Mouse (Mus musculus) right cerebral cortex, postnatal 4 days (tissue): ENCODE measurements around the gene 1700020D05Rik.
A peak's percentile ranks its signal among the peaks of the same experiment; 100 is the strongest.

Experiments used
- DNase-seq: peaks from one replicate; pipeline ENCODE4 v3.0.0-alpha.2; 2022

1700020D05Rik gene

GRCm38 (mm10) chr19:5474281-5475068 lies 29.1 kb downstream of the 1700020D05Rik start:
- peak; percentile 67 for DNase-seq

DNA sequence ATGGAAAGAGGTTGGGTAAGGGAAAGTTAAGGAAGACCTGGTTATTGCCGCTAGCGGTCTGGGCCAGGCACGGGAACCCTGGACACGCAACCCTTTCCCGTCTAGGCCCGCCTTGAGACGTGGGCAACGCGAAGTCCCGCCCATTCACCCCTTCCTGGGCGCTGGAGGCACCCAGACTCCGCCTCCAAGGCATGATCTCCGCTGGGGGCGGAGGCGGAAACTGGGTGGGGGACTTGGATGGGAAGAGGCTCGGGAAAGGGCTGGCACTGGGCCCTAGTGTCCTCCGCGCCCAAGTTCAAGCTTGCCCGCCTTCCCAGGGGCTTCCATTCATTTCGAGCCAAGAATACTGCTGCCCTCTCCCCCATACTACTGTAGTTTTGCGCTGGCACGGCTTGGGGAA lies 29.9 kb downstream of the 1700020D05Rik start, which contains the start of gene Efemp2:
Efemp2 (plus strand) TSS at position 235 of the 400 bp plus-strand sequence.
- DNase-seq, result peak; percentile 66

DNA sequence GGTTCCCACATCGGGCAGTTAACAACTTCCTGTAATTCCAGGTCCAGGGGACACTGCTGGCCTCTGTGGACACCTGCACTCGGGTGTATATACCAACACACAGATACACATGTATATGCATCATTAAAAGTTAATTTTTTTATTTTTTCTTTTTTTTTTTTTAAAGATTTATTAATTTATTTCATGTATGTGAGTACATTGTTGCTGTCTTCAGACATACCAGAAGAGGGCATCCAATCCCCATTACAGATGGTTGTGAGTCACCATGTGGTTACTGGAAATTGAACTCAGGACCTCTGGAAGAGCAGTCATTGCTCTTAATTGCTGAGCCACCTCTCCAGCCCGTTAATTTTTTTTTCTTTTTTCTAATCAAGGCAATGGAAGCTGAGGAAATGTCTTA lies 30.7 kb downstream of the 1700020D05Rik start:
- DNase-seq, result no peak

DNA sequence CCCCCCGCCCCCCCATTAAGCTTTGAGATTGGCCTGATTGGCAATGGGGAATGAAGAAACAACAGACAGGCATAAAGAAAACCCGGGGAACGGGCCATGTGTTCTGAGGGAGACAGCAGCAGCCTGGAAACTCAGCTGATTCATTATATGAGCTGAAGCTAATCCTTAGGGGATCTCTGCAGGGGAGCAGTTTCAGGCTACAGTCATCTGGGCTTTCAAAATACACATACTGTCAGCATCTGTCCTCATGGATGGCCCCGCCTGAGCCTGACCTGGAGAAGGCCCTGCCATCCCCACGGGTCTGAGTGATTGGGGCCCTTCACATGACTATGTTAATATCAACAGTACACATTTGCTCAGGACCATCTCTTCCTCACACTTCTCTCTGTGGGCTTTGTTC lies 31.7 kb downstream of the 1700020D05Rik start:
- DNase-seq, result no peak

GRCm38 (mm10) chr19:5468374-5468773 lies 35.2 kb downstream of the 1700020D05Rik start, which contains the start of gene Ctsw:
TSS of gene Ctsw (minus strand) at chr19:5468507.
- DNase-seq, result no peak

DNA sequence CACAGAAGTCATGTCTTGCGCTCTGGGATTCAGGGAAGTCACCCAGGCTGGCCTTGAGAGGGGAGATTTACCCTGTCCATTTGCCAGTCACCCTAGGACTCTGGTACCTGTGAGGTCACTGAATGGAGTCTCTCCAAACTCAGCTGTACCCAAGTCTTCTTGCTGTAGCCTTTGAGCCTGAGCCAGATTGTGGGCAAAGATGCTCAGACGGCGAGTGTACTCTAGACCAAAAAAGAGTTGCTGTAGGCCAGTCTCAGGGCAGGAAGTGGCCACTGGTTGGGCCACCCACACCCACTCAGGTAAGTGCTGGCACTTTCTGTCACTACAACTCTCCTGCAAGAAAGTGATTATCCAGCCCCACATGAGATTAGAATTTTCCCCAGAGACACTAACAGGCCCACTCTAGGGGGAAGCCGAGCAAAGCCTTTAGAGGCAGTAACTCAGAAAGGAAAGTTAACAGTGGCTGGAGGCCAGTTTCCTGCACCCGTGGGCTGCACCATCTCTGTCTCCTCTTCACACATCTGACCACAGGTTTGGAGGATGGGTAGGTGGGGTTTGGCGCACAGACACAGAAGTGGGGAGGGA lies 36.6 kb downstream of the 1700020D05Rik start:
- DNase-seq, result no peak

GRCm38 (mm10) chr19:5465037-5465436 lies 38.5 kb downstream of the 1700020D05Rik start:
- no peak for DNase-seq

DNA sequence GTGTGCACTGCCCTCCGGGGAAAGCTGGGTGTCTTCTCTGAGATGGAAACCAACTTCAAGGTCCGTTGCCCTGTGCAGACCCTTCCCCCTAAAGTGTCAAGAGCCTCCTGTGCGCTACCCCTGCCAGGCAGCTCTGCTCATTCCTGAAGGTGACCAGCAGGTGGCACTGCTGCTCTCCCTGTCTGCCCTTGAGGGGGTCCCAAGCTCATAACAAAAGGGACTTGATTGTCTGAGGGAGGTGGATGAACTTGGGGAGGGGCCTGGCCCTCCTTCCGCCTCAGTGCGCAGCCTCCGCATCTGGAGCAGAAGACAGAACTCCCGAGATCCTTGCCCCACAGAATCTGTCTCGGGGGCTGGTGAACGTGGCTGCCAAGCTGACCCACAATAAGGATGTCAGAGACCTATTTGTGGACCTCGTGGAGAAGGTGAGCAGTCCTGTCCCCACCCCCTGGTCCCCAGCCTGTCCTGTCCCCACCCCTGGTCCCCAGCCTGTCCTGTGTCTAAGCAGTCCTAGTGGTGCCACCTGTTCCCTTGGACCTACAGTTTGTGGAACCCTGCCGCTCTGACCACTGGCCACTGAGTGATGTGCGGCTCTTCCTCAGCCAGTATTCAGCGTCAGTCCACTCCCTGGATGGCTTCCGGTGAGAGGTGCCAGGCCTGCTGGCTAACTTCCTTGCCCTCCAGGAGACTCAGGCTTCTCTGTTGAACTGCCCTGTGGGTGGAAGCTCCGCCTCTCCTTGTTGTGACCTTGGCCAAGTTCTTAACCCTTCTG lies 39.6 kb downstream of the 1700020D05Rik start:
- peak; percentile 76 for DNase-seq

DNA sequence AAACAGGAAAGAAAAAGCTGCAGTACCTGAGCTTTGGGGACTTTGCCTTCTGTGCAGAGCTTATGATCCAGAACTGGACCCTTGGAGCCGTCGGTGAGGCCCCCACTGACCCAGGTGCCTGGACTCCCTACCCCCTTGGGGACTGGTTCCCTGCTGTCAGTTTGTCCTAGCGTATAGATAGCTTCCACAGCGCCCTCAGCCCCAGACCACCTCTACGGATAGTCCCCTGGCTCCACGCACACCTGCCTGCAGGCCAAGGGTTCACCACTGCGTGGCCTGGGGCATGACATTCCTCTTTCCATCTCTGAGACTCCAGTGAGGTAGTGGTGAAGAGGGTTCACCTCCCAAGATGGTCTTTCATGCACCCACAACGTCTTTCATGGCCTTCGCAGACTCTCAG lies 40.4 kb downstream of the 1700020D05Rik start:
- DNase-seq, result no peak

DNA sequence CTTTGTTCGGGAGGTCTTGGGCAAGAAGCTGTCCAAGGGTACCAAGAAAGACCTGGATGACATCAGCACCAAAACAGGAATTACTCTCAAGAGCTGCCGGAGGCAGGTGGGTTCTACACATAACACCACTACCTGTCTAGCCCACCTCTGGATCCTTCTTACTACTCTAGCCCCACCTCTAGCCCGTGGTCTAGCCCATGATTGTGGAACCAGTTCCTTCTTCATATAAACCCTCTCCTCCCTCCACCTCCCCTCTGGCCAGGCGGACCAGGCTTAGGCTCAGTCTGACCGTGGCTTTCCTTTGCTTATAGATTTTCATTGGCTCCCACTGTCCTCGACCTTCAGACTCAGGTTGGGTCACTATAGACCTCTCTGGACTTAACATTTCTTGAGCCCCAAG lies 42.2 kb downstream of the 1700020D05Rik start:
- no peak for DNase-seq

DNA sequence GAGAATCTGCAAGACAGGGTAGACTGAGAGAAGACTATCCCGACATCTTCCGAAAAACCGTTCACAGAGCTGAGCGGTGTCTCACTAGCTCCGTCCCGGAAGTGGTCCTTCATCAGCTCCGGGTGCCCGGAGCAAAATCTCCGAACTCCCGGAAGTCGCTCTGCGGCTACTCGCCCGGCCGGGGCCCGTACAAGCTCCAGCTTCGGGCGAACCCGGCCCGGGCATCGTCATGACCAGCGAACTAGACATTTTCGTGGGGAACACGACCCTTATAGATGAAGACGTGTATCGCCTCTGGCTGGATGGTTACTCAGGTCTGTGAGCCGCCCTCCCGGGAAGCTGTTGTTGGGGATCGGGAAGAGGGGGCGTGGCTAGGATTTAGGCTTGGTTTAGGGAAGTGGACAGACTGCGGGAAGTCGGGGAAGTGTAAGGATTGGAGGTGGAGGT lies 43.1 kb downstream of the 1700020D05Rik start, which contains the start of gene Fibp:
Fibp (plus strand) TSS at position 151 of the 447 bp plus-strand sequence.
- DNase-seq, result peak; percentile 86

GRCm38 (mm10) chr19:5459896-5460295 lies 43.7 kb downstream of the 1700020D05Rik start:
- DNase-seq, result no peak

DNA sequence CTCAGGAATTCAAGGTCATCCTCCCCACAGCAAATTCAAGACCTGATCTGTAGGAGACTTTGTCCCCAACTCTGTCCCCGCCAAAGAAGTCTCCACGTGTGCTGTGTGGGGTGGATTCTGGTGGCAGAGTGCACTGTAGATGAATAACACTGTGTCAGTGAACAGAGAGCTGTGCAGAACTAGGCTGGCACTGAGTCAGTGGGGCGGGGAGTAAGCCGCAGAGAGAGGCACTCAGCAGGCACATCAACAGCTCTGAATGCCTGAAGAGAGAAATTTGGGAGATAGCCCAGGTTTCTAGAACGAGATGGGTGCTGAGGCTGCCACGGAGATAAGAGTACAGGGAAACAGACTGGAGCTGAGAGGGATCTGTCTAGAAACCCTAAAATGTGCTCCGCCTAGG lies 44.6 kb downstream of the 1700020D05Rik start:
- no peak for DNase-seq

DNA sequence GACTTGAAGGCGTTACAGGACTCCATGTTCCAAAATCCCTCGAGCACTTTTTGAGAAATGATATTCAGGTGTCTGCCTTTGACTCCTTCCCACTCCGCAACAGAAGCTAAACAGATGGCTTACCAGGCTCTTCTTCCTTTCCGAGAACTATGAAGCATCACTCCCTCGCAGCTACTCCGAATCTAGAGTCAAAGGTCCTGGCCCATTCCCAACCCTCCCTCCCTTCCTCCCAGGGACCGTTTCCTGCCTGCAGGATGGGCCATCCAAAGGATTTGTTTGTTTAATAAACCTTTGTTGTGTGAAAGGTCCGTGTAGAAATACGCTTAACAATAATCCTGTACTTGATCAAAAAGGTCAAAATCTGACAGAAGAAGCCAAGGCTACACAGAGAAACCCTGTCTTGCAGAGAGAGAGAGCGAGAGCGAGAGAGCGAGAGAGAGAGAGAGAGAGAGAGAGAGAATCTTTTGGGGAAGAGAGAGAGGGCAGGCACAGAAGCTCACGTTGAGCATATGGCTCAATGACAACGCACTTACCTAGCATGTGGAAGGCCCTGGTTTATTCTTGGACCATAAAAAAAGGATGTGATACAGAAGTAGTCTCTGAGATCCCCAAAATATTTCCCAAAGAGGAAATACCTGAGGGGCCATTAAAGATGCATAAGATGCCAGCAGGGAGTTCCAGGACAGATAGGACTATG lies 45.7 kb downstream of the 1700020D05Rik start, which contains the start of gene Ccdc85b:
Ccdc85b (minus strand) TSS at position 149 of the 697 bp plus-strand sequence.
- no peak for DNase-seq

- DNase-seq, result peak; percentile 95
Observed at GRCm38 (mm10) chr19:5456922-5457745, 46.5 kb downstream of the 1700020D05Rik start.

- DNase-seq, result no peak
Observed at GRCm38 (mm10) chr19:5456241-5456921, 47.2 kb downstream of the 1700020D05Rik start.

GRCm38 (mm10) chr19:5455568-5455967 lies 48.0 kb downstream of the 1700020D05Rik start:
- no peak for DNase-seq

GRCm38 (mm10) chr19:5455037-5455436 lies 48.5 kb downstream of the 1700020D05Rik start:
- DNase-seq, result no peak
